Mouse (Mus musculus): ENCODE measurements around the gene Lyar. TPM values are rescaled to one million over a fixed set of nuclear protein-coding genes. Genes with fewer than 3 reads are reported as not detected.

The Lyar gene
- polyA plus RNA-seq, 1 experiment from 2014 or later = 42.1 TPM

GRCm38 (mm10) chr5:38240727-38241472 is 20.6 kb downstream of the Lyar start:
- no peak overlapping the region for H3K4me3 ChIP-seq (ENCODE audit: low read depth, low read length)
- 0 out of 2 replicates have a peak, but pooled peaks have one; percentile 19 for ATAC-seq
- no peak overlapping the region for H3K27ac ChIP-seq (ENCODE audit: low read depth, low read length)
- 35% methylated on average over 5 of the region's 5 CpGs for WGBS
- no peak overlapping the region for H3K9ac ChIP-seq (ENCODE audit: low read depth, low read length)
- H3K36me3 ChIP-seq (ENCODE audit: control insufficient read depth, insufficient read depth) = no peaks in the 10 kb centered on the region
- no peaks in the 10 kb centered on the region for H3K4me1 ChIP-seq (replicated peaks; ENCODE audit: control insufficient read depth, insufficient read depth, low read length)
- H3K27me3 ChIP-seq (replicated peaks; ENCODE audit: control insufficient read depth, insufficient read depth, low read length) = no peaks in the 10 kb centered on the region
- H3K9me3 ChIP-seq (ENCODE audit: control insufficient read depth) = no peaks in the 10 kb centered on the region
- H3K4me2 ChIP-seq (replicated peaks; ENCODE audit: low read depth) = no peak overlapping the region
- no peak for TF ChIP-seq CTCF (IDR thresholded peaks at IDR 0.05; ENCODE audit: low read depth)

- Histone ChIP-seq H3K9ac (ENCODE audit: low read depth, low read length) (no peak overlapping the region), H3K36me3 (ENCODE audit: control insufficient read depth, insufficient read depth) (no peaks in the 10 kb centered on the region), H3K27ac (ENCODE audit: low read depth, low read length) (no peak overlapping the region), H3K9me3 (ENCODE audit: control insufficient read depth) (no peaks in the 10 kb centered on the region), H3K4me2 (replicated peaks; ENCODE audit: low read depth) (no peak overlapping the region), H3K4me1 (replicated peaks; ENCODE audit: control insufficient read depth, insufficient read depth, low read length) (no peaks in the 10 kb centered on the region), H3K4me3 (ENCODE audit: low read depth, low read length) (no peak overlapping the region), H3K27me3 (replicated peaks; ENCODE audit: control insufficient read depth, insufficient read depth, low read length) (no peaks in the 10 kb centered on the region)
- WGBS = 79% methylated on average over 3 of the region's 3 CpGs
- no peak for ATAC-seq
- TF ChIP-seq CTCF (IDR thresholded peaks at IDR 0.05; ENCODE audit: low read depth) = no peak
Observed at GRCm38 (mm10) chr5:38241473-38241834, 21.2 kb downstream of the Lyar start.

DNA sequence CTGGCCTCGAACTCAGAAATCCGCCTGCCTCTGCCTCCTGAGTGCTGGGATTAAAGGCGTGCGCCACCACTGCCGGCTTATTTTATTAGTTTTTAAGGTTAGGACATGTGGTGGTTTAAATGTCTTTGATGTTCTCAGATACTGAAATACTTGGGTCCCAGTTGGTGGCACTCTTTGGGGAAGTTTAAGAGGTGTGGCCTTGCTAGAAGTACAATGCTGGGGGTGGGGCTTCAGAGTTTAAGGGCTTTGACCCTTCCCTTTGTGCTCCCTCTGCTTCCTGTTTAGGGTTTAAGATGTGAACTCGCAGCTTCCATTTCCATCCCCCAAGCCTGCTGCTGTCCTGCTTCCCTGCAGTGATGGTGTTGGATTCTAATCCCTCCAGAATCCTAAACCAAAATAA is 21.7 kb downstream of the Lyar start:
- Histone ChIP-seq H3K27me3 (replicated peaks; ENCODE audit: control insufficient read depth, insufficient read depth, low read length) (no peaks in the 10 kb centered on the region), H3K27ac (ENCODE audit: low read depth, low read length) (no peak overlapping the region), H3K9ac (ENCODE audit: low read depth, low read length) (no peak overlapping the region), H3K9me3 (ENCODE audit: control insufficient read depth) (no peaks in the 10 kb centered on the region), H3K4me2 (replicated peaks; ENCODE audit: low read depth) (no peak overlapping the region), H3K4me1 (replicated peaks; ENCODE audit: control insufficient read depth, insufficient read depth, low read length) (no peaks in the 10 kb centered on the region), H3K4me3 (ENCODE audit: low read depth, low read length) (no peak overlapping the region), H3K36me3 (ENCODE audit: control insufficient read depth, insufficient read depth) (no peaks in the 10 kb centered on the region)
- no peak for ATAC-seq
- 86% methylated on average over 6 of the region's 6 CpGs for WGBS
- no peak for TF ChIP-seq CTCF (IDR thresholded peaks at IDR 0.05; ENCODE audit: low read depth)

- ATAC-seq = no peak
- 40% methylated on average over 4 of the region's 4 CpGs for WGBS
- Histone ChIP-seq H3K4me3 (ENCODE audit: low read depth, low read length) (no peak overlapping the region), H3K9me3 (ENCODE audit: control insufficient read depth) (no peaks in the 10 kb centered on the region), H3K9ac (ENCODE audit: low read depth, low read length) (no peak overlapping the region), H3K4me1 (replicated peaks; ENCODE audit: control insufficient read depth, insufficient read depth, low read length) (no peaks in the 10 kb centered on the region), H3K4me2 (replicated peaks; ENCODE audit: low read depth) (no peak overlapping the region), H3K27me3 (replicated peaks; ENCODE audit: control insufficient read depth, insufficient read depth, low read length) (no peaks in the 10 kb centered on the region), H3K36me3 (ENCODE audit: control insufficient read depth, insufficient read depth) (no peaks in the 10 kb centered on the region), H3K27ac (ENCODE audit: low read depth, low read length) (no peak overlapping the region)
- peak; percentile 51 for TF ChIP-seq CTCF (IDR thresholded peaks at IDR 0.05; ENCODE audit: low read depth)
Observed at GRCm38 (mm10) chr5:38255195-38255594, 34.9 kb downstream of the Lyar start.

- Histone ChIP-seq H3K9ac (ENCODE audit: low read depth, low read length) (no peak overlapping the region), H3K27ac (ENCODE audit: low read depth, low read length) (no peak overlapping the region), H3K4me1 (replicated peaks; ENCODE audit: control insufficient read depth, insufficient read depth, low read length) (no peaks in the 10 kb centered on the region), H3K27me3 (replicated peaks; ENCODE audit: control insufficient read depth, insufficient read depth, low read length) (no peaks in the 10 kb centered on the region), H3K9me3 (ENCODE audit: control insufficient read depth) (no peaks in the 10 kb centered on the region), H3K36me3 (ENCODE audit: control insufficient read depth, insufficient read depth) (no peaks in the 10 kb centered on the region), H3K4me3 (ENCODE audit: low read depth, low read length) (no peak overlapping the region), H3K4me2 (replicated peaks; ENCODE audit: low read depth) (no peak overlapping the region)
- TF ChIP-seq CTCF (IDR thresholded peaks at IDR 0.05; ENCODE audit: low read depth) = no peak
- 72% methylated on average over 3 of the region's 3 CpGs for WGBS
- no peak for ATAC-seq
Observed at GRCm38 (mm10) chr5:38255644-38256043, 35.4 kb downstream of the Lyar start.

- no peak for ATAC-seq
- no peak for TF ChIP-seq CTCF (IDR thresholded peaks at IDR 0.05; ENCODE audit: low read depth)
- Histone ChIP-seq H3K27me3 (replicated peaks; ENCODE audit: control insufficient read depth, insufficient read depth, low read length) (no peaks in the 10 kb centered on the region), H3K4me3 (ENCODE audit: low read depth, low read length) (no peak overlapping the region), H3K4me2 (replicated peaks; ENCODE audit: low read depth) (no peak overlapping the region), H3K27ac (ENCODE audit: low read depth, low read length) (no peak overlapping the region), H3K9me3 (ENCODE audit: control insufficient read depth) (no peaks in the 10 kb centered on the region), H3K36me3 (ENCODE audit: control insufficient read depth, insufficient read depth) (no peaks in the 10 kb centered on the region), H3K4me1 (replicated peaks; ENCODE audit: control insufficient read depth, insufficient read depth, low read length) (peaks cover 3% of the 10 kb centered on the region; the same call in 1 of the 2 replicates), H3K9ac (ENCODE audit: low read depth, low read length) (no peak overlapping the region)
- 88% methylated on average over 1 of the region's 1 CpGs for WGBS
Observed at GRCm38 (mm10) chr5:38256551-38256950, 36.3 kb downstream of the Lyar start.

Data from intestine, postnatal 0 days (tissue).